Mouse (Mus musculus) myocyte (in vitro differentiated cells): ENCODE data around the gene Wdr27. TPM values are rescaled to one million over a fixed set of nuclear protein-coding genes. Genes with fewer than 3 reads are reported as not detected.

ENCODE experiments used
- H3K27me3 ChIP-seq: one replicate; pipeline ENCODE4 v1.6.1; 2011; ENCODE audit not compliant: control insufficient read depth, insufficient read depth, insufficient read length
- H3K36me3 ChIP-seq: one replicate; pipeline ENCODE4 v1.6.1; 2011; ENCODE audit not compliant: control insufficient read depth, insufficient read depth
- H3K4me2 ChIP-seq: one replicate; pipeline ENCODE4 v1.6.1; 2011; ENCODE audit warnings: low read depth, control low read depth
- H3K4me3 ChIP-seq: one replicate; pipeline ENCODE4 v1.5.1; 2011; ENCODE audit warnings: mild to moderate bottlenecking, control low read depth, moderate library complexity
- H3K79me2 ChIP-seq: one replicate; pipeline ENCODE4 v1.6.1; 2011; ENCODE audit not compliant: control insufficient read depth, insufficient read depth
- H3ac ChIP-seq: one replicate; pipeline ENCODE4 v1.6.1; 2011; ENCODE audit not compliant: control insufficient read depth, insufficient read length
- CEBPB ChIP-seq: IDR thresholded peaks from 2 replicates; pipeline ENCODE4 v1.6.1; 2011; ENCODE audit warnings: mild to moderate bottlenecking, moderate library complexity; ENCODE audit not compliant: poor library complexity, insufficient read depth, severe bottlenecking
- E2F4 ChIP-seq: IDR thresholded peaks from one replicate; pipeline ENCODE4 v1.6.1; 2011; ENCODE audit warnings: mild to moderate bottlenecking, control low read depth, moderate library complexity; ENCODE audit not compliant: insufficient read depth
- MAX ChIP-seq: IDR thresholded peaks from one replicate; pipeline ENCODE4 v1.6.1; 2011; ENCODE audit warnings: low read depth, mild to moderate bottlenecking, control low read depth
- MYOD1 ChIP-seq, 3 experiments: IDR thresholded peaks; one replicate each; pipeline ENCODE4 v1.6.1; 2011; ENCODE audit warnings: control low read depth in 2 of 3, low read depth in 2 of 3, mild to moderate bottlenecking in 2 of 3, moderate library complexity in 1 of 3; ENCODE audit not compliant: insufficient read length in 2 of 3, control insufficient read depth in 1 of 3
- MYOG ChIP-seq, 3 experiments: IDR thresholded peaks; one replicate each; pipeline ENCODE4 v1.6.1; 2011; ENCODE audit warnings: control low read depth in 2 of 3, low read depth in 2 of 3, mild to moderate bottlenecking in 2 of 3; ENCODE audit not compliant: insufficient read length in 2 of 3, control insufficient read depth in 1 of 3, insufficient read depth in 1 of 3
- POLR2A ChIP-seq: IDR thresholded peaks from one replicate; pipeline ENCODE4 v1.6.1; 2011; ENCODE audit warnings: low read depth, mild to moderate bottlenecking, control low read depth, moderate library complexity; ENCODE audit not compliant: insufficient read length
- POLR2AphosphoS2 ChIP-seq: IDR thresholded peaks from one replicate; pipeline ENCODE4 v1.6.1; 2011; ENCODE audit warnings: low read depth, control low read depth; ENCODE audit not compliant: insufficient read length
- REST ChIP-seq: IDR thresholded peaks from one replicate; pipeline ENCODE4 v1.6.1; 2011; ENCODE audit warnings: mild to moderate bottlenecking, control low read depth, moderate library complexity; ENCODE audit not compliant: insufficient read depth, insufficient read length
- SRF ChIP-seq: IDR thresholded peaks from one replicate; pipeline ENCODE4 v1.6.1; 2011; ENCODE audit warnings: low read depth; ENCODE audit not compliant: control insufficient read depth, insufficient read length
- TCF12 ChIP-seq: IDR thresholded peaks from one replicate; pipeline ENCODE4 v1.6.1; 2011; ENCODE audit warnings: mild to moderate bottlenecking, control low read depth; ENCODE audit not compliant: poor library complexity, insufficient read depth, severe bottlenecking
- TCF3 ChIP-seq: IDR thresholded peaks from one replicate; pipeline ENCODE4 v1.6.1; 2011; ENCODE audit warnings: low read depth, control low read depth; ENCODE audit not compliant: insufficient read length
- USF1 ChIP-seq: IDR thresholded peaks from one replicate; pipeline ENCODE4 v1.6.1; 2011; ENCODE audit warnings: low read depth, mild to moderate bottlenecking, control low read depth, moderate library complexity
- polyA plus RNA-seq: library from polyadenylated mRNA; unstranded; fragments of >200 nt; fragmentation: generic; extraction: Trizol; gene quantifications from one replicate; pipeline ENCODE4 v1.2.1, GENCODE M21; 2012; ENCODE audit warnings: missing spikeins

Wdr27 gene
- polyA plus RNA-seq, 1 experiment, result 8.0 TPM

DNA sequence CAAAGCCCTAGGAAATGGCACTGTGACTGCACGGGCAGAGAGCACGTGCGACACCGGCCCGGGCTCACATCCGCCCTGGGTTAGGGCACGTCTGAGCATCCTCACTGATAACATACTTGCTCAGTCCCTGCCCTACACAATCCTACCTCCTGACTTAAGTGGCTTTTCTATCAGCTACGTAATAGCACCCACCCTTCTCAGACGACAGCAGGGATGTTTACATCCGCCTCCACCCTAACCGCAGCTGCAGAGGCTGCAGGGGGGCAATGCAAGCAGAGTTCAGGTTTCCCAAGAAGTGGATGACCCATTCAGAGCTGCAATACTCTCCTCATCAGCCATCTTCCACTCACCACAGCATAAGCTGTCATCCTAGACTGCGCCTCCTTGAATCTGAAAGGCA is 35.8 kb downstream of the Wdr27 start:
- Histone ChIP-seq H3K36me3 (no peaks in the 10 kb centered on the region), H3K4me2 (no peak overlapping the region), H3ac (no peak overlapping the region), H3K4me3 (no peak overlapping the region), H3K27me3 (no peaks in the 10 kb centered on the region), H3K79me2 (no peaks in the 10 kb centered on the region)
- TF ChIP-seq TCF12 (no peak), USF1 (no peak), POLR2AphosphoS2 (no peak), POLR2A (no peak), MYOD1 (IDR thresholded peaks at IDR 0.05; ENCODE audit: control insufficient read depth in 1 of 3, insufficient read length in 2 of 3, low read depth in 2 of 3) (no peak), MYOG (IDR thresholded peaks at IDR 0.05; ENCODE audit: control insufficient read depth in 1 of 3, insufficient read depth in 1 of 3, insufficient read length in 2 of 3, low read depth in 2 of 3) (no peak), TCF3 (no peak), REST (no peak), CEBPB (no peak), MAX (no peak), SRF (no peak)

- Histone ChIP-seq H3K27me3 (no peaks in the 10 kb centered on the region), H3K36me3 (no peaks in the 10 kb centered on the region), H3ac (no peak overlapping the region), H3K4me3 (no peak overlapping the region), H3K79me2 (no peaks in the 10 kb centered on the region), H3K4me2 (no peak overlapping the region)
- no peak for TF ChIP-seq E2F4
- no peak for TF ChIP-seq TCF12
- peak; percentile 17; the same call in 1 of the 2 replicates for TF ChIP-seq CEBPB
- no peak for TF ChIP-seq MYOD1 (IDR thresholded peaks at IDR 0.05; ENCODE audit: control insufficient read depth in 1 of 3, insufficient read length in 2 of 3, low read depth in 2 of 3)
These were observed 36.3 kb downstream of the Wdr27 start for GRCm38 (mm10) chr17:14906611-14907010.

- Histone ChIP-seq H3K36me3 (no peaks in the 10 kb centered on the region), H3K4me2 (no peak overlapping the region), H3K27me3 (no peaks in the 10 kb centered on the region), H3K79me2 (no peaks in the 10 kb centered on the region), H3ac (no peak overlapping the region), H3K4me3 (no peak overlapping the region)
- no peak for TF ChIP-seq TCF3
- no peak for TF ChIP-seq MYOG (IDR thresholded peaks at IDR 0.05; ENCODE audit: control insufficient read depth in 1 of 3, insufficient read depth in 1 of 3, insufficient read length in 2 of 3, low read depth in 2 of 3)
- TF ChIP-seq POLR2A, result no peak
- no peak for TF ChIP-seq MYOD1 (IDR thresholded peaks at IDR 0.05; ENCODE audit: control insufficient read depth in 1 of 3, insufficient read length in 2 of 3, low read depth in 2 of 3)
- TF ChIP-seq TCF12, result no peak
- no peak for TF ChIP-seq MAX
- TF ChIP-seq CEBPB, result no peak
These were observed 38.2 kb downstream of the Wdr27 start for GRCm38 (mm10) chr17:14904637-14905265.

DNA sequence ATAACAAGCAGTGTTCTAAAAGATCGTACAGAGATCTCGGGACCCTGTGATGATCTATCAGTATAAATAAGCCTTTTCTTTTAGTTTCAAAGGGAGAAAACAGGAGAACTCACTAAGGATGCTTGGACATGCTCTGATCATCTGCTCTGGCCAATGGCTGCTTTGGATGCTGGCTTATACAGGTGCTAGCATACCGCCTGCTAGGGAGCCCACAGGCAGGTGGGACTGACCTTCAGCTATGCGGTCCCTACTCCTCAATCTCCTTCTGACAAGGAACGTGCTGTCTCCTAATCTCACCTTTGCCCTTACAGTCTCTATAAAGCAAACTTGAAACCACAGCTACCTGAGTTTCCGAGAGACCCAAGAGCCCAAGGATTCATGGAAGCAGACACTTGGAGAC is 38.8 kb downstream of the Wdr27 start:
- H3K36me3 ChIP-seq, result no peaks in the 10 kb centered on the region
- no peaks in the 10 kb centered on the region for H3K79me2 ChIP-seq
- no peak overlapping the region for H3K4me2 ChIP-seq
- no peaks in the 10 kb centered on the region for H3K27me3 ChIP-seq
- TF ChIP-seq MYOD1 (IDR thresholded peaks at IDR 0.05; ENCODE audit: control insufficient read depth in 1 of 3, insufficient read length in 2 of 3, low read depth in 2 of 3), result no peak
- no peak for TF ChIP-seq MAX
- TF ChIP-seq MYOG (IDR thresholded peaks at IDR 0.05; ENCODE audit: control insufficient read depth in 1 of 3, insufficient read depth in 1 of 3, insufficient read length in 2 of 3, low read depth in 2 of 3), result no peak
- TF ChIP-seq E2F4, result no peak
- no peak for TF ChIP-seq CEBPB
- no peak for TF ChIP-seq SRF
- no peak for TF ChIP-seq TCF12
- no peak for TF ChIP-seq USF1
- TF ChIP-seq POLR2A, result no peak
- no peak for TF ChIP-seq POLR2AphosphoS2
- no peak for TF ChIP-seq TCF3
- TF ChIP-seq REST, result no peak
- no peak overlapping the region for H3ac ChIP-seq
- H3K4me3 ChIP-seq, result no peak overlapping the region

DNA sequence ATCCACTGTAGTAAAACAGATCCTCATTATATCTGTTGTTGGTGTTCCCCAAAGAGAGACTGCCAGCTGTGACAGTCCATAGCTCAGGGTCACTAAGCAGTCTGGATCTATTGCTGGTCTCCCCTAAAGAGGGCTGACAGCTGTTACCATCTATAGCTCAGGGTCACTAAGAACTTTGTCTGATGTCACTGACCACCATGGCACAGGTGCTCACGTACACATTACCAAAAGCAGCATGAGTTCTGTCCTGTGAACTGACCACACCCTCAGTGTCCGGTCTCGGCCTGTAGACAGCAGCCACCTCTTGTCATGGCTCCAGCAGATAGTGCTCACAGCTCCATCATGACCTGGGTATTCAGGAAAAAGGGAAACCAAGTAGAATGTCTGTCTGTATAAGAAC is 39.7 kb downstream of the Wdr27 start:
- no peak overlapping the region for H3K4me3 ChIP-seq
- H3K27me3 ChIP-seq, result no peaks in the 10 kb centered on the region
- TF ChIP-seq E2F4, result no peak
- peak in 1 of 3 experiments; percentile 8 for TF ChIP-seq MYOG (IDR thresholded peaks at IDR 0.05; ENCODE audit: control insufficient read depth in 1 of 3, insufficient read depth in 1 of 3, insufficient read length in 2 of 3, low read depth in 2 of 3)
- TF ChIP-seq MYOD1 (IDR thresholded peaks at IDR 0.05; ENCODE audit: control insufficient read depth in 1 of 3, insufficient read length in 2 of 3, low read depth in 2 of 3), result peak in 2 of 3 experiments; percentile 45 to 59
- no peak overlapping the region for H3K4me2 ChIP-seq
- no peaks in the 10 kb centered on the region for H3K79me2 ChIP-seq
- H3ac ChIP-seq, result no peak overlapping the region
- H3K36me3 ChIP-seq, result no peaks in the 10 kb centered on the region
